Mouse (Mus musculus) hindbrain, embryonic 10.5 days (tissue): ENCODE results near the gene Gm6812. TPM values are rescaled to one million over a fixed set of nuclear protein-coding genes. Genes with fewer than 3 reads are reported as not detected.
"Not testable (repeated sequence)": the region's sequence is repeated elsewhere in the genome, so short reads cannot be mapped to it uniquely, and the experiment has no call there.

ENCODE experiments used
- DNase-seq: peaks from one replicate; pipeline ENCODE4 v3.0.0-alpha.2; 2017; ENCODE audit warnings: low spot score
- H3K27ac ChIP-seq: fragments of 300-500 bp; sonication (generic); 2 replicates; pipeline ENCODE4 v1.5.1; 2016; ENCODE audit warnings: mild to moderate bottlenecking, moderate library complexity
- H3K27me3 ChIP-seq: fragments of 300-500 bp; sonication (generic); 2 replicates; pipeline ENCODE4 v1.6.1; 2016; ENCODE audit warnings: mild to moderate bottlenecking; ENCODE audit not compliant: poor library complexity, insufficient read depth, severe bottlenecking
- H3K36me3 ChIP-seq: fragments of 300-500 bp; sonication (generic); 2 replicates; pipeline ENCODE4 v1.6.1; 2016; ENCODE audit warnings: mild to moderate bottlenecking, moderate library complexity
- H3K4me1 ChIP-seq: fragments of 300-500 bp; sonication (generic); replicated peaks from 2 replicates; pipeline ENCODE4 v1.6.1; 2016; ENCODE audit warnings: mild to moderate bottlenecking
- H3K4me3 ChIP-seq: fragments of 300-500 bp; sonication (generic); 2 replicates; pipeline ENCODE4 v1.5.1; 2016; ENCODE audit warnings: mild to moderate bottlenecking, moderate library complexity
- H3K9me3 ChIP-seq: fragments of 300-500 bp; sonication (generic); 2 replicates; pipeline ENCODE4 v1.6.1; 2016; ENCODE audit warnings: mild to moderate bottlenecking, moderate library complexity
- WGBS: fragments of 180-500 bp; shearing (Covaris S2); methylation state at CpG from one replicate; pipeline ENCODE4 v1.1.7; 2016; 5-methylcytosine and 5-hydroxymethylcytosine counted together
- polyA plus RNA-seq: library from polyadenylated mRNA; unstranded; fragments of >200 nt; fragmentation: Nextera tagmentation; extraction: Ambion mirVana; gene quantifications from 2 replicates; pipeline ENCODE4 v1.2.1, GENCODE M21; 2016

Gene Gm6812
- polyA plus RNA-seq: not detected in 2 replicates

- H3K4me1 ChIP-seq, H3K27me3 ChIP-seq, H3K9me3 ChIP-seq, H3K27ac ChIP-seq, H3K4me3 ChIP-seq, DNase-seq, H3K36me3 ChIP-seq: not testable (repeated sequence)
- 70% methylated on average over 5 of the region's 5 CpGs for WGBS
Observed at GRCm38 (mm10) chrX:68892953-68893352, at the start of gene Gm6812. Gene Gm6812, minus strand, starts transcription at chrX:68893053.

- H3K9me3 ChIP-seq: no peaks in the 10 kb centered on the region
- H3K27me3 ChIP-seq: no peaks in the 10 kb centered on the region
- H3K4me1 ChIP-seq: no peaks in the 10 kb centered on the region
- no peak overlapping the region for H3K27ac ChIP-seq
- WGBS: 41% methylated on average over 2 of the region's 2 CpGs
- no peak overlapping the region for H3K4me3 ChIP-seq
- DNase-seq: no peak
- H3K36me3 ChIP-seq: no peaks in the 10 kb centered on the region
Observed at GRCm38 (mm10) chrX:68865145-68865544, 27.7 kb downstream of the Gm6812 start.

Other genes starting within 250 kb of the Gm6812 start
- 49.1 and 55.1 TPM in 2 replicates for gene Fmr1, start 214.5 kb downstream of the Gm6812 start, polyA plus RNA-seq
- gene Fmr1nb, start 131.2 kb downstream of the Gm6812 start, polyA plus RNA-seq: 0.26 TPM in 1 of 2 replicates, not detected in the other
- 1.9 and 2.7 TPM in 2 replicates for gene Gm14698, start 72.0 kb downstream of the Gm6812 start, polyA plus RNA-seq